Mouse (Mus musculus): ENCODE measurements at regions not wholly inside any gene's neighbourhood (a gene's known extent, or its start where the extent isn't known, plus 50 kb on each side); places are given as distances from the start of the nearest gene placed in this dataset.

DNA sequence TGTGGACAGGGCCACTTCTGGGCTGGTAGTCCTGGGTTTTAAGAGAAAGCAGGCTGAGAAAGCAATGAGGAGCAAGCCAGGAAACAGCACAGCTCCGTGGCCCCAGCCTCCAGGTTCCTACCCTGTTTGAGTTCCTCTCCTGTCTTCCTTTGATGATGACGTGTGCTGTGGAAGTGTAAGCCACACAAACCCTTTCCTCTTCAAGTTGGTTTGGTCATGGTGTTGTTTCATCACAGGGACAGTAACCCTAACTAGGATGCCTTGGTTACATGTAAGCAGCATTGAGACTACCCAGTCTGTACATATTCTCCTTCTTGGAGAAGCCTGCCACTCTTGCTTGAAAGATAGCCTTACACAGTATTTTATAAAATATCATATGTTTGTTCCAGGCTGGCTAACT is 534.8 kb downstream of the Ccdc171 start:
- TF ChIP-seq GATA1 (IDR thresholded peaks at IDR 0.05; ENCODE audit: low read length), result no peak
- TF ChIP-seq TAL1 (IDR thresholded peaks at IDR 0.05; ENCODE audit: low read length), result no peak
